8 mouse cellular contexts compared by ENCODE assay signal in genomic region chr3:107331746-107332126, GRCm38 (mm10). TPM values are rescaled to one million over a fixed set of nuclear protein-coding genes. Genes with fewer than 3 reads are reported as not detected.
DNase-seq lines count a peak whose midpoint lies in the region; ATAC-seq and TF ChIP-seq lines count a peak whose summit lies in the region.

No protein-coding gene starts in this region.

- 16% methylated on average over 17 of the region's 17 CpGs for WGBS in lung, postnatal 0 days
- 27% methylated on average over 17 of the region's 17 CpGs for WGBS in limb, embryonic 11.5 days
- 10% methylated on average over 17 of the region's 17 CpGs for WGBS in small intestine, adult 2 months

- no peak for TF ChIP-seq CTCF in lung, postnatal 0 days (IDR thresholded peaks at IDR 0.05)
- no peak for TF ChIP-seq CTCF in small intestine, adult 2 months (IDR thresholded peaks at IDR 0.05; ENCODE audit: extremely low read depth, insufficient read length, insufficient replicate concordance, low read depth, low read length)

- H3K4me3 ChIP-seq in lung, postnatal 0 days (ENCODE audit: low read depth, low read length), result peak overlapping the region; percentile 97
- H3K4me3 ChIP-seq in limb, embryonic 11.5 days (ENCODE audit: low read depth, low read length), result peak overlapping the region; percentile 88
- H3K4me3 ChIP-seq in small intestine, adult 2 months (ENCODE audit: low read depth, low read length), result peak overlapping the region; percentile 84

- no peak for DNase-seq in lung, postnatal 0 days (ENCODE audit: low spot score)
- DNase-seq in lung, postnatal 10 days, result no peak
- no peak for DNase-seq in limb, embryonic 11.5 days (ENCODE audit: low spot score)
- no peak for DNase-seq in left cerebral cortex, postnatal 25 days (ENCODE audit: low spot score in 2 of 2)
- DNase-seq in left cerebral cortex, adult 9 months (ENCODE audit: low spot score in 2 of 2), result no peak
- DNase-seq in cerebellum, adult 11 months, result no peak

- no peaks in the 10 kb centered on the region for H3K36me3 ChIP-seq in lung, postnatal 0 days (ENCODE audit: insufficient read depth, low read length)
- peaks cover 11% of the 10 kb centered on the region; the same call in 1 of the 2 replicates for H3K36me3 ChIP-seq in limb, embryonic 11.5 days (ENCODE audit: control insufficient read depth, insufficient read depth, low read length)
- peaks cover 15% of the 10 kb centered on the region for H3K36me3 ChIP-seq in small intestine, adult 2 months (ENCODE audit: control insufficient read depth, insufficient read depth, low read length)

- H3K9me3 ChIP-seq in lung, postnatal 0 days (ENCODE audit: low read length), result no peaks in the 10 kb centered on the region
- no peaks in the 10 kb centered on the region for H3K9me3 ChIP-seq in limb, embryonic 11.5 days (ENCODE audit: control insufficient read depth, low read length)

- peak overlapping the region; percentile 94 for H3K4me2 ChIP-seq in lung, postnatal 0 days (replicated peaks; ENCODE audit: low read depth, low read length)
- H3K4me2 ChIP-seq in limb, embryonic 11.5 days (ENCODE audit: low read depth, severe bottlenecking), result peak overlapping the region; percentile 87

- intact Hi-C loops in left cerebral cortex, postnatal 25 days (cut with DNase I), result loop anchor here (2.0 kb wide), 1 partner anchor 53 kb away; the partner anchor contains the start of gene Lamtor5

- ATAC-seq in lung, postnatal 0 days, result no peak
- ATAC-seq in erythroblast, adult 5-6 weeks (replicated peaks; ENCODE audit: low FRiP score, poor library complexity, severe bottlenecking), result 0 out of 2 replicates have a peak, but pooled peaks have one; percentile 2
- no peak for ATAC-seq in limb, embryonic 11.5 days (ENCODE audit: insufficient number of reproducible peaks, low FRiP score, low TSS enrichment, low read depth)

- peak overlapping the region; percentile 90 for H3K9ac ChIP-seq in lung, postnatal 0 days (replicated peaks; ENCODE audit: low read depth)
- peak overlapping the region; percentile 90 for H3K9ac ChIP-seq in limb, embryonic 11.5 days (ENCODE audit: low read length)

- no peak for TF ChIP-seq EP300 in lung, postnatal 0 days (IDR thresholded peaks at IDR 0.05)

- no peak for TF ChIP-seq POLR2A in small intestine, adult 2 months (IDR thresholded peaks at IDR 0.05; ENCODE audit: low read depth, low read length)

- H3K27me3 ChIP-seq in lung, postnatal 0 days (replicated peaks; ENCODE audit: insufficient read depth, low read length), result no peaks in the 10 kb centered on the region
- no peaks in the 10 kb centered on the region for H3K27me3 ChIP-seq in limb, embryonic 11.5 days (ENCODE audit: control insufficient read depth, insufficient read depth, low read length)
- no peaks in the 10 kb centered on the region for H3K27me3 ChIP-seq in small intestine, adult 2 months (ENCODE audit: control insufficient read depth, insufficient read depth, low read length)

- no peak overlapping the region for H3K27ac ChIP-seq in lung, postnatal 0 days (ENCODE audit: low read length)
- no peak overlapping the region for H3K27ac ChIP-seq in limb, embryonic 11.5 days (replicated peaks; ENCODE audit: low read depth, low read length)
- H3K27ac ChIP-seq in small intestine, adult 2 months (ENCODE audit: insufficient read depth, low read depth, low read length), result peak overlapping the region; percentile 65; the same call in 1 of the 2 replicates

- peaks cover 12% of the 10 kb centered on the region; the same call in 1 of the 2 replicates for H3K4me1 ChIP-seq in lung, postnatal 0 days (ENCODE audit: insufficient read depth, low read depth, low read length)
- peaks cover 17% of the 10 kb centered on the region for H3K4me1 ChIP-seq in limb, embryonic 11.5 days (ENCODE audit: control insufficient read depth, insufficient read depth, low read length)
- H3K4me1 ChIP-seq in small intestine, adult 2 months (ENCODE audit: control insufficient read depth, insufficient read depth, insufficient read length, low read length), result peaks cover 19% of the 10 kb centered on the region

RNA-seq across cellular contexts. Expression of gene Rbm15, which starts 1.7 kb away (rescaled TPM):
- 7.2 and 7.5 TPM in 2 replicates for polyA plus RNA-seq in lung, postnatal 0 days (2015; fragmentation: Nextera tagmentation; extraction: Ambion mirVana)
- 19.4 and 26.1 TPM in 2 replicates for total RNA-seq in erythroblast, adult 5-6 weeks (2015; ENCODE audit: low replicate concordance)
- 19.9 and 29.7 TPM in 2 replicates for total RNA-seq in erythroblast, adult 5-6 weeks (2017; ENCODE audit: low replicate concordance)
- polyA plus RNA-seq in limb, embryonic 11.5 days (2014; fragmentation: Nextera tagmentation; extraction: Ambion mirVana), result 19.0 and 22.6 TPM in 2 replicates
- polyA plus RNA-seq in small intestine, adult 2 months (2012; rRNA removed), result 2.7 and 5.6 TPM in 2 replicates
- 10 to 100 TPM; 24.2 to 28.2 TPM for total RNA-seq in left cerebral cortex, postnatal 25 days (2021)

RNA-seq across cellular contexts. Expression of gene Slc16a4, which starts 40.7 kb away (rescaled TPM):
- 0.49 and 0.73 TPM in 2 replicates for polyA plus RNA-seq in lung, postnatal 0 days (2015; fragmentation: Nextera tagmentation; extraction: Ambion mirVana)
- total RNA-seq in erythroblast, adult 5-6 weeks (2015; ENCODE audit: low replicate concordance), result not detected in 2 replicates
- 0.43 TPM in 1 of 2 replicates, not detected in the other for total RNA-seq in erythroblast, adult 5-6 weeks (2017; ENCODE audit: low replicate concordance)
- 4.5 and 5.1 TPM in 2 replicates for polyA plus RNA-seq in limb, embryonic 11.5 days (2014; fragmentation: Nextera tagmentation; extraction: Ambion mirVana)
- not detected in 2 replicates for polyA plus RNA-seq in small intestine, adult 2 months (2012; rRNA removed)
- total RNA-seq in left cerebral cortex, postnatal 25 days (2021), result 1 to 10 TPM; 1.7 TPM

RNA-seq across cellular contexts. Expression of gene Lamtor5, which starts 53.1 kb away (rescaled TPM):
- 201 and 215 TPM in 2 replicates for polyA plus RNA-seq in lung, postnatal 0 days (2015; fragmentation: Nextera tagmentation; extraction: Ambion mirVana)
- 38.2 and 42.8 TPM in 2 replicates for total RNA-seq in erythroblast, adult 5-6 weeks (2015; ENCODE audit: low replicate concordance)
- 12.1 and 16.7 TPM in 2 replicates for total RNA-seq in erythroblast, adult 5-6 weeks (2017; ENCODE audit: low replicate concordance)
- 174 and 175 TPM in 2 replicates for polyA plus RNA-seq in limb, embryonic 11.5 days (2014; fragmentation: Nextera tagmentation; extraction: Ambion mirVana)
- 31.1 and 55.1 TPM in 2 replicates for polyA plus RNA-seq in small intestine, adult 2 months (2012; rRNA removed)
- 10 to 100 TPM; 66.9 to 73.0 TPM for total RNA-seq in left cerebral cortex, postnatal 25 days (2021)
